Mouse (Mus musculus) myocyte (in vitro differentiated cells): ENCODE measurements around the gene Eno4. TPM values are rescaled to one million over a fixed set of nuclear protein-coding genes. Genes with fewer than 3 reads are reported as not detected.
A peak's percentile ranks its signal among the peaks of the same experiment; 100 is the strongest.
"Not testable (repeated sequence)": the region's sequence is repeated elsewhere in the genome, so short reads cannot be mapped to it uniquely, and the experiment has no call there.

Experiments
- H3K27me3 ChIP-seq: one replicate; pipeline ENCODE4 v1.6.1; 2011; ENCODE audit not compliant: control insufficient read depth, insufficient read depth, insufficient read length
- H3K36me3 ChIP-seq: one replicate; pipeline ENCODE4 v1.6.1; 2011; ENCODE audit not compliant: control insufficient read depth, insufficient read depth
- H3K4me2 ChIP-seq: one replicate; pipeline ENCODE4 v1.6.1; 2011; ENCODE audit warnings: low read depth, control low read depth
- H3K4me3 ChIP-seq: one replicate; pipeline ENCODE4 v1.5.1; 2011; ENCODE audit warnings: mild to moderate bottlenecking, control low read depth, moderate library complexity
- H3K79me2 ChIP-seq: one replicate; pipeline ENCODE4 v1.6.1; 2011; ENCODE audit not compliant: control insufficient read depth, insufficient read depth
- H3ac ChIP-seq: one replicate; pipeline ENCODE4 v1.6.1; 2011; ENCODE audit not compliant: control insufficient read depth, insufficient read length
- CEBPB ChIP-seq: IDR thresholded peaks from 2 replicates; pipeline ENCODE4 v1.6.1; 2011; ENCODE audit warnings: mild to moderate bottlenecking, moderate library complexity; ENCODE audit not compliant: poor library complexity, insufficient read depth, severe bottlenecking
- E2F4 ChIP-seq: IDR thresholded peaks from one replicate; pipeline ENCODE4 v1.6.1; 2011; ENCODE audit warnings: mild to moderate bottlenecking, control low read depth, moderate library complexity; ENCODE audit not compliant: insufficient read depth
- MAX ChIP-seq: IDR thresholded peaks from one replicate; pipeline ENCODE4 v1.6.1; 2011; ENCODE audit warnings: low read depth, mild to moderate bottlenecking, control low read depth
- MYOD1 ChIP-seq, 3 experiments: IDR thresholded peaks; one replicate each; pipeline ENCODE4 v1.6.1; 2011; ENCODE audit warnings: control low read depth in 2 of 3, low read depth in 2 of 3, mild to moderate bottlenecking in 2 of 3, moderate library complexity in 1 of 3; ENCODE audit not compliant: insufficient read length in 2 of 3, control insufficient read depth in 1 of 3
- MYOG ChIP-seq, 3 experiments: IDR thresholded peaks; one replicate each; pipeline ENCODE4 v1.6.1; 2011; ENCODE audit warnings: control low read depth in 2 of 3, low read depth in 2 of 3, mild to moderate bottlenecking in 2 of 3; ENCODE audit not compliant: insufficient read length in 2 of 3, control insufficient read depth in 1 of 3, insufficient read depth in 1 of 3
- POLR2A ChIP-seq: IDR thresholded peaks from one replicate; pipeline ENCODE4 v1.6.1; 2011; ENCODE audit warnings: low read depth, mild to moderate bottlenecking, control low read depth, moderate library complexity; ENCODE audit not compliant: insufficient read length
- POLR2AphosphoS2 ChIP-seq: IDR thresholded peaks from one replicate; pipeline ENCODE4 v1.6.1; 2011; ENCODE audit warnings: low read depth, control low read depth; ENCODE audit not compliant: insufficient read length
- REST ChIP-seq: IDR thresholded peaks from one replicate; pipeline ENCODE4 v1.6.1; 2011; ENCODE audit warnings: mild to moderate bottlenecking, control low read depth, moderate library complexity; ENCODE audit not compliant: insufficient read depth, insufficient read length
- SRF ChIP-seq: IDR thresholded peaks from one replicate; pipeline ENCODE4 v1.6.1; 2011; ENCODE audit warnings: low read depth; ENCODE audit not compliant: control insufficient read depth, insufficient read length
- TCF12 ChIP-seq: IDR thresholded peaks from one replicate; pipeline ENCODE4 v1.6.1; 2011; ENCODE audit warnings: mild to moderate bottlenecking, control low read depth; ENCODE audit not compliant: poor library complexity, insufficient read depth, severe bottlenecking
- TCF3 ChIP-seq: IDR thresholded peaks from one replicate; pipeline ENCODE4 v1.6.1; 2011; ENCODE audit warnings: low read depth, control low read depth; ENCODE audit not compliant: insufficient read length
- USF1 ChIP-seq: IDR thresholded peaks from one replicate; pipeline ENCODE4 v1.6.1; 2011; ENCODE audit warnings: low read depth, mild to moderate bottlenecking, control low read depth, moderate library complexity
- polyA plus RNA-seq: library from polyadenylated mRNA; unstranded; fragments of >200 nt; fragmentation: generic; extraction: Trizol; gene quantifications from one replicate; pipeline ENCODE4 v1.2.1, GENCODE M21; 2012; ENCODE audit warnings: missing spikeins

Gene Eno4
- 0.13 TPM for polyA plus RNA-seq

GRCm38 (mm10) chr19:58942841-58943828 lies at the start of gene Eno4, which contains the start of gene Hspa12a:
Eno4 (plus strand) TSS chr19:58943425.
Hspa12a (minus strand) TSS chr19:58943654.
- Histone ChIP-seq H3K79me2 (no peaks in the 10 kb centered on the region), H3K4me3 (peak within 1 kb of the TSS; percentile 83), H3K36me3 (no peaks in the 10 kb centered on the region), H3K4me2 (peak within 1 kb of the TSS; percentile 75), H3K27me3 (no peaks in the 10 kb centered on the region), H3ac (peak within 1 kb of the TSS; percentile 17)
- TF ChIP-seq USF1 (no peak), TCF12 (no peak), SRF (no peak), POLR2A (peak; percentile 92), E2F4 (no peak), CEBPB (no peak), MYOD1 (IDR thresholded peaks at IDR 0.05; ENCODE audit: control insufficient read depth in 1 of 3, insufficient read length in 2 of 3, low read depth in 2 of 3) (peak in 1 of 3 experiments; percentile 38), REST (no peak), MYOG (IDR thresholded peaks at IDR 0.05; ENCODE audit: control insufficient read depth in 1 of 3, insufficient read depth in 1 of 3, insufficient read length in 2 of 3, low read depth in 2 of 3) (peak in 1 of 3 experiments; percentile 21), POLR2AphosphoS2 (peak; percentile 91), TCF3 (no peak), MAX (no peak)

- Histone ChIP-seq H3K27me3 (no peaks in the 10 kb centered on the region), H3K4me3 (no peak overlapping the region), H3K36me3 (no peaks in the 10 kb centered on the region), H3ac (no peak overlapping the region), H3K79me2 (no peaks in the 10 kb centered on the region), H3K4me2 (no peak overlapping the region)
- TF ChIP-seq TCF12: no peak
- TF ChIP-seq MYOD1 (IDR thresholded peaks at IDR 0.05; ENCODE audit: control insufficient read depth in 1 of 3, insufficient read length in 2 of 3, low read depth in 2 of 3): peak in 1 of 3 experiments; percentile 7
Measured at GRCm38 (mm10) chr19:58896216-58896615, 47.0 kb upstream of the Eno4 start.

GRCm38 (mm10) chr19:58900471-58900870 lies 42.8 kb upstream of the Eno4 start:
- H3K4me3 ChIP-seq, H3ac ChIP-seq, H3K79me2 ChIP-seq, H3K4me2 ChIP-seq, H3K27me3 ChIP-seq, H3K36me3 ChIP-seq: not testable (repeated sequence)

GRCm38 (mm10) chr19:58903079-58903898 lies 39.9 kb upstream of the Eno4 start:
- TF ChIP-seq POLR2A (no peak), SRF (no peak), MAX (no peak), MYOG (IDR thresholded peaks at IDR 0.05; ENCODE audit: control insufficient read depth in 1 of 3, insufficient read depth in 1 of 3, insufficient read length in 2 of 3, low read depth in 2 of 3) (no peak), CEBPB (no peak), E2F4 (no peak), POLR2AphosphoS2 (no peak), USF1 (no peak), MYOD1 (IDR thresholded peaks at IDR 0.05; ENCODE audit: control insufficient read depth in 1 of 3, insufficient read length in 2 of 3, low read depth in 2 of 3) (no peak), REST (no peak), TCF3 (no peak), TCF12 (no peak)
- H3K4me3 ChIP-seq: no peak overlapping the region

GRCm38 (mm10) chr19:58903899-58904327 lies 39.3 kb upstream of the Eno4 start:
- TF ChIP-seq MYOD1 (IDR thresholded peaks at IDR 0.05; ENCODE audit: control insufficient read depth in 1 of 3, insufficient read length in 2 of 3, low read depth in 2 of 3): peak in 1 of 3 experiments; percentile 28
- no peak for TF ChIP-seq USF1
- TF ChIP-seq SRF: peak; percentile 32
- TF ChIP-seq MAX: no peak
- no peaks in the 10 kb centered on the region for H3K79me2 ChIP-seq
- no peaks in the 10 kb centered on the region for H3K27me3 ChIP-seq
- H3ac ChIP-seq: no peak overlapping the region
- H3K36me3 ChIP-seq: no peaks in the 10 kb centered on the region
- H3K4me3 ChIP-seq: no peak overlapping the region
- peak overlapping the region; percentile 87 for H3K4me2 ChIP-seq

More at GRCm38 (mm10) chr19:58903079-58903898, 39.9 kb upstream of the Eno4 start:
- peak overlapping the region; percentile 87 for H3K4me2 ChIP-seq
- H3ac ChIP-seq: no peak overlapping the region
- H3K36me3 ChIP-seq: no peaks in the 10 kb centered on the region
- no peaks in the 10 kb centered on the region for H3K27me3 ChIP-seq
- H3K79me2 ChIP-seq: no peaks in the 10 kb centered on the region
